Mouse (Mus musculus): ENCODE data around the gene Cyp4f39.

Cyp4f39 gene

GRCm38 (mm10) chr17:32452482-32452881 lies at the start of gene Cyp4f39:
Gene Cyp4f39, plus strand, starts transcription at chr17:32452723.
- DNase-seq (ENCODE audit: low spot score): peak; percentile 51

GRCm38 (mm10) chr17:32402779-32403157 lies 49.8 kb upstream of the Cyp4f39 start:
- no peak for DNase-seq (ENCODE audit: low spot score)

GRCm38 (mm10) chr17:32403417-32403816 lies 49.1 kb upstream of the Cyp4f39 start, which contains the start of gene Rasal3:
Gene Rasal3, minus strand, starts transcription at chr17:32403583.
- DNase-seq (ENCODE audit: low spot score): no peak

GRCm38 (mm10) chr17:32411898-32412297 lies 40.6 kb upstream of the Cyp4f39 start:
- no peak for DNase-seq (ENCODE audit: low spot score)

GRCm38 (mm10) chr17:32415417-32416020 lies 37.0 kb upstream of the Cyp4f39 start:
- no peak for DNase-seq (ENCODE audit: low spot score)

- no peak for DNase-seq (ENCODE audit: low spot score)
Observed at GRCm38 (mm10) chr17:32416771-32417170, 35.8 kb upstream of the Cyp4f39 start.

- DNase-seq (ENCODE audit: low spot score): no peak
Observed at GRCm38 (mm10) chr17:32419989-32420388, 32.5 kb upstream of the Cyp4f39 start.

- no peak for DNase-seq (ENCODE audit: low spot score)
Observed at GRCm38 (mm10) chr17:32420781-32421180, 31.7 kb upstream of the Cyp4f39 start.

- DNase-seq (ENCODE audit: low spot score): no peak
Observed at GRCm38 (mm10) chr17:32424034-32424433, 28.5 kb upstream of the Cyp4f39 start, which contains the start of gene Pglyrp2. Gene Pglyrp2, minus strand, starts transcription at chr17:32424167.

GRCm38 (mm10) chr17:32426610-32427009 lies 25.9 kb upstream of the Cyp4f39 start:
- DNase-seq (ENCODE audit: low spot score): no peak

GRCm38 (mm10) chr17:32431972-32432371 lies 20.6 kb upstream of the Cyp4f39 start:
- DNase-seq (ENCODE audit: low spot score): no peak

GRCm38 (mm10) chr17:32434324-32434723 lies 18.2 kb upstream of the Cyp4f39 start:
- no peak for DNase-seq (ENCODE audit: low spot score)

- DNase-seq (ENCODE audit: low spot score): no peak
Observed at GRCm38 (mm10) chr17:32435151-32435550, 17.4 kb upstream of the Cyp4f39 start.

- DNase-seq (ENCODE audit: low spot score): no peak
Observed at GRCm38 (mm10) chr17:32437106-32437505, 15.4 kb upstream of the Cyp4f39 start.

GRCm38 (mm10) chr17:32443245-32443644 lies 9.3 kb upstream of the Cyp4f39 start:
- no peak for DNase-seq (ENCODE audit: low spot score)

GRCm38 (mm10) chr17:32445016-32445415 lies 7.5 kb upstream of the Cyp4f39 start:
- DNase-seq (ENCODE audit: low spot score): peak; percentile 46

GRCm38 (mm10) chr17:32447195-32447594 lies 5.3 kb upstream of the Cyp4f39 start:
- no peak for DNase-seq (ENCODE audit: low spot score)

- no peak for DNase-seq (ENCODE audit: low spot score)
Observed at GRCm38 (mm10) chr17:32449042-32449441, 3.5 kb upstream of the Cyp4f39 start.

GRCm38 (mm10) chr17:32450844-32451537 lies 1.5 kb upstream of the Cyp4f39 start:
- no peak for DNase-seq (ENCODE audit: low spot score)

- DNase-seq (ENCODE audit: low spot score): no peak
Observed at GRCm38 (mm10) chr17:32454188-32454587, 1.7 kb downstream of the Cyp4f39 start.

- no peak for DNase-seq (ENCODE audit: low spot score)
Observed at GRCm38 (mm10) chr17:32454997-32455396, 2.5 kb downstream of the Cyp4f39 start.

GRCm38 (mm10) chr17:32468494-32468893 lies 16.0 kb downstream of the Cyp4f39 start:
- no peak for DNase-seq (ENCODE audit: low spot score)

- no peak for DNase-seq (ENCODE audit: low spot score)
Observed at GRCm38 (mm10) chr17:32470795-32471194, 18.3 kb downstream of the Cyp4f39 start.

- no peak for DNase-seq (ENCODE audit: low spot score)
Observed at GRCm38 (mm10) chr17:32472176-32472575, 19.7 kb downstream of the Cyp4f39 start.

Measured in testis, postnatal 10 days (tissue).